Mouse (Mus musculus): Measurements from ENCODE around the gene Tom1l2.
A peak's percentile ranks its signal among the peaks of the same experiment; 100 is the strongest.

Tom1l2 gene

GRCm38 (mm10) chr11:60231951-60232350 is 120.8 kb downstream of the Tom1l2 start:
- no peak for DNase-seq (ENCODE audit: low read depth, low spot score)

- no peak for DNase-seq (ENCODE audit: low read depth, low spot score)
Measured at GRCm38 (mm10) chr11:60231326-60231725, 121.4 kb downstream of the Tom1l2 start.

- DNase-seq (ENCODE audit: low read depth, low spot score): no peak
Measured at GRCm38 (mm10) chr11:60230512-60230911, 122.2 kb downstream of the Tom1l2 start.

DNA sequence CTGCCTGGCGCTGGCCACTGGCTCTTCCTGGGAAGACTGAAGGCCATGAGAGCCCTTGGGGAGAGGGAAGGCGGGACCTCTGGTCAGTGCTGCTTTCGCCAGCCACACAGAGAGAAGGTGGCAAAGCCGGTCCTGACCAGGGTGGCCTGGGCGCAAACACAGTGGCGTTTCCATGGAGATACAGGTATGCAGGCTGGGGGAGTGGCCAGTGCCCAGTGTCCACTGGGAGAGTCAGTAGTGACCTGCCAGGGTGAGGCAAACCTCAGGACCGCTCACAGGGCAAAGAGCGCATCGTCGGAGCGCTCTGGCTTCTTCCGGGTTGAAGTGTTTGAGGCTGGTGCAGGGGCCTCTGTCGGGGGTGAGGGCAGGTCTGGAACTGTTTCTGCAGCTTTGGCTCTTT is 122.9 kb downstream of the Tom1l2 start:
- no peak for DNase-seq (ENCODE audit: low read depth, low spot score)

GRCm38 (mm10) chr11:60228525-60228924 is 124.2 kb downstream of the Tom1l2 start:
- no peak for DNase-seq (ENCODE audit: low read depth, low spot score)

DNA sequence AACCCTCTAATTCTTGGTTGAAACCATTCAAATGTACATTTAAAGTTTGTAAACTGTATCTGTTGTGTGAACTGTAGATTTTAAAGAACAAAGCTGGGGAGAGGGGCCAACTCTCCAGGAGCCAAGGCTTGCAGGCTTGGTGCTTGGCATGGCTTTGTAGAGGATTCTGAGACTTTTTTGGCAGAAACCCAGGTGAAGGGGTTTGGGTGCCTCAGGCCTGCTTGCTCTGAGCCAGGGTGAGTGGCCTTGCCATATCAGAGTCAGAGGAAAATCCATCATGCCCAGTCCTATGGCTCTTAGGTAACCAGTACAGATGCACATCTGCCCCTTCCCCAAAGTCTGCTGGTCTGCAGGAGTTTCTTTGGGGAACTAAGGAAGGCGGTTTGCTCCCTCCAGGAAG is 126.8 kb downstream of the Tom1l2 start:
- no peak for DNase-seq (ENCODE audit: low read depth, low spot score)

- no peak for DNase-seq (ENCODE audit: low read depth, low spot score)
Measured at GRCm38 (mm10) chr11:60224676-60225075, 128.0 kb downstream of the Tom1l2 start.

- DNase-seq (ENCODE audit: low read depth, low spot score): peak; percentile 95
Measured at GRCm38 (mm10) chr11:60222469-60223236, 130.1 kb downstream of the Tom1l2 start, which contains the start of gene Srebf1. Gene Srebf1 (minus strand): TSS chr11:60222581.

DNA sequence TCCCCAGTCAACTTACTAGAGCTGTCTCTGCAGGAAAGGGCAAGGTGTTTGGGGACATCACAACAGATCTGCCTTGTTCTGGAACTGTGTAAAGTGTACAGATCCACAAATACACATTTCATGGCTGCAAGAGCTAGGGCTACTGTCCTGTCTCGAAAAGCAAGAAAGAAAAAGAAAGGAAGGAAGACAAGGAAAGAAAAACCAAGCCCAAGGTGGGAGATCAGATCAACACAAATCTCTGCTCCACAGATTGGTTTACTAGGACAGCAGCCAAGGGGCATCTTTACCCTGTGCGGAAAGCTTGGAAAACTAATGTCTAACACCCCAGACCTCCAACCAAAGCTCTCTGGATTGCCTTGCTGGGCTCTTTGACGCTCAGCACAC is 130.6 kb downstream of the Tom1l2 start:
- no peak for DNase-seq (ENCODE audit: low read depth, low spot score)

DNA sequence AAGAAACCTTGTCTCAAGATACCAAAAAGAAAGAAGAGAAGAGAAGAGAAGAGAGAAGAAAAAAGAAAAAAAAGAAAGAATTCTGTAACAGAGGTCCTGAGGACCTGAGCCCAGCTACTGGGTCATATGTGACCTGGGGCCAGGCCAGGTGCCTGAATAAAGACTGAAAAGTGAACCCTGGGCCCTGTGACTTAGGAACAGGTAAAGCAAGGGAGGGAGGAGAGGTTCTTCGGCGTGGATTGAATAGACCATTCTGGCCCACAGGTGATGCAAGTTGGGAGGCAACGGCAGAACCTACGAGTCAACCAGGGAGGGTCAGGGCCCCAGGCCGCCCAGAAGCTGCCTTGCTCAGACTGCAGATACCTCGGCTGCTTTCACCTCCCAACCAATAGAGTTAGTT is 131.3 kb downstream of the Tom1l2 start:
- no peak for DNase-seq (ENCODE audit: low read depth, low spot score)

GRCm38 (mm10) chr11:60220291-60220804 is 132.4 kb downstream of the Tom1l2 start:
- DNase-seq (ENCODE audit: low read depth, low spot score): peak; percentile 73

DNA sequence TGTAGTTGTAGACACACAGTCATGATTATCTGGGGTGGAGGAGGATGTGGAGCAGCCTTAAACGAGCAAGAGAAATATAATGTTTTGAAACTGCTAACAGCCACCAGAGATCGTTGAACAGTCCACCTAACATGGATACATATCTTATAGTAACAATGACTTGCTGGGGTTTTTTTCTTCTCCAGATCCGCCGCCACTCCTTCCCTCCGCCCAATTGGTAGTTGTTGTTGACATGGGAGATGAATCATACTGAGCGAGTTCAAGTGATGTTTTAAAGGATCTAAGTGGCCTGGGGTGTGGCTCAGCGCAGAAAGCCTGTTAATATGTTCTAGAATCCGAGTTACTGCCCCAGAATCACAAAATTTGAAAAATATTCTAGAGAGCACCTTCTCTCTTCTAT is 133.1 kb downstream of the Tom1l2 start:
- DNase-seq (ENCODE audit: low read depth, low spot score): no peak

DNA sequence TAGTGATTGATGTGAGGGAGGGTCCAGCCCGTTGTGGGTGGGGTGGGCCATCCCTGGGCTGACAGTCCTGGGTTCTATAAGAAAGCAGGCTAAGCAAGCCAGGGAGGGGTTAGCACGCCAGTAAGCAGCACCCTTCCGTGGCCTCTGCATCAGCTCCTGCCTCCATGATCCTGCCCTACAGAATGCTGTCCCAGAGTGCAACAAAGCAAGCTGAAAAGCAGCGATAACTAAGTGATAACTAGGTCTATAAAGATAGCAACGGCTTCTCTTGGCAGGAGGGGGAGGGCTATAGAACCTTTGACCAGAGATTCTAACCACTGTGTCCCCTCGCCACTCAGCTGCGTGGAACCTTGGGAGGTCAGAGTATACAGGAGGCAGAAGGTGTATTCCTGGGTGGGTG is 135.2 kb downstream of the Tom1l2 start:
- DNase-seq (ENCODE audit: low read depth, low spot score): no peak

DNA sequence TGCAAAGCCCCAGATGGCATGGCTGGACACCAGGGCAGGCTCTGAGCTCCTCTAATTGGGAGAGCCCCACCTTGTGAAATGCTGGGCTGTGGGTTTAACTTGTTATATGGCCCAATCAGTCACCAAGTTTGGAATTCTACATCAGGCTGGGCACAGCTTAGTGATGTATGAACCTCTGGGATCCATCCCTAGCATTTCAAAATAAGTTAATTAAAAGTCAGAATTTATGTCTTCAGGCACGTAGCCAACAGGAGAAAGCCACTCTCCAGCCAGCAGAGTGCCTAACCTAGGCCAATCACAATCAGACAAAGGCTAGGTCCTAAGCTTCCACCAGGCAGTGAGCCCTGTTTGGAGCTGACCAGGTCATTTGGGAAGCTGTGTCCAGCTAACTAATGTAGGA is 136.0 kb downstream of the Tom1l2 start:
- DNase-seq (ENCODE audit: low read depth, low spot score): no peak

- DNase-seq (ENCODE audit: low read depth, low spot score): no peak
Measured at GRCm38 (mm10) chr11:60213266-60213665, 139.4 kb downstream of the Tom1l2 start.

DNA sequence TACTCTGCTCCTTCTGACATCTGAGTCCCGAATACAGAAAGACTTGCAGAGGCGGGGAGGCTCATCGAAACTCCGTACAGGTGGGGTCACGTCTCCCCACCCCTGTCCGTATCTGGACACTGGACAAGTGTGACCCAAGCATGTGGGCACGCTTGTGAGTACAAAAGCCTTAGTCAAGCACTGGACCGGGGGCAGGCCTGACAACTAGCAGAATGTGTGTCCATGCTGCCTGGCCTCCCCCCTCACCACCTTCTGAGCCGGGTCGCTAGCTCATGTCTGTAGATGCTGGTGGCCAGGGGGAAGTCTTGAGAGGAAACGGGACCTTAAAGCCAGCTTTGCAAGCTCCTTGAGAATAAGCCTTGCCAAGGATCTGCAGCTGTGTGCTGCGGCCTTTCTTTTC is 140.9 kb downstream of the Tom1l2 start:
- no peak for DNase-seq (ENCODE audit: low read depth, low spot score)

DNA sequence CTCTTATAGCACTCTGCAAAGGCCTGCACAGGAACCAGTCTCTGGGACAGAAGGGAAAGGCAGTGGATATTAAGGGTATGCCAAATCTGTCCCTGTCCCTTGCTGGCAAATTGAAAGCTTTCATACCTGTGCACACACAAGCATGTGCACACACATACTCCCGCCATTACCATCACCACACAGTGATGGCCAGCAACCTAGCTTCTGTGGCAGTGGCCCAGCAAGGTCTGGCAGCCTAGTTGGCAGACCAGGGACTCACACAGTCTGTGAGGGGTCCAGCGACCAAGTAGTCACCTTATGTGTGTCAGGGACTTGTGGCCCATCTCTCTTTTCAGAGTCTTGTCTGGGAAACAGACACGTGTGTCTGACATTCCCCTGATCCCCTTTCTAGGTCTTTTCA is 141.6 kb downstream of the Tom1l2 start:
- DNase-seq (ENCODE audit: low read depth, low spot score): no peak

DNA sequence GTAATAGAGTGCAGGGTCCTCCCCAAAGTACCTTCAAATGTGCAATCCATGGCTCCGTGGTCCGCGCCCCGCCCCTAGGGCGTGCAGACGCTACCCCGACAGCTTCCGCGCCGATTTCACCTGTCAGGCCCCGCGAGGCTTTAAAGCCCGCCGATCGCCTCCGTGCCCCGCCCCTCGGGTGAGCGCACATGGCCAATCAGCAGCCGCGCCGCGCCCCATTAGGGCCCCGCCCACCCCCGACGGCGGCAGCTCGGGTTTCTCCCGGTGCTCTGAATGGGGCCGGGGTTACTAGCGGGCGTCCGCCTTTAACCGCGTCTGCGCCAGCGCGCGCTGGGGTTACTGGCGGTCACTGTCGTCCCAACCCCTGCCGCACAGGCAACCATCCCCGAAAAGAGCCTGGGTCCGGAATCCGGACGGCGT is 142.4 kb downstream of the Tom1l2 start:
- peak; percentile 97 for DNase-seq (ENCODE audit: low read depth, low spot score)

DNA sequence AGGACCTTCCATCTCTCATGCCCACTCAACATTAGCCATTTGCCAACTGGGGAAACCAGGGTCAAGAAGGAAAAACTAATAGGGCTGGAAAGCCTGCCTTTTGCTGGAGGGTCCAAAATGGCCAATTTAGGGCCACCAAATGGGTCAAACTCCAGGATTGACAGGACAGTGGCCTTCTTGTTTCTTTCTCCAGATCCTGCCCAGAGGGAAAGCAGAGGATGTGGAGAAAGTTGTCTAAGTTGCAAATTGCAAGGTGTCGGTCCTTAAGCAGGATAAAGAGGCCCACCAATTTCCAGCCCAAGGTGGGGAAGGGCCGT is 142.8 kb downstream of the Tom1l2 start:
- DNase-seq (ENCODE audit: low read depth, low spot score): no peak

- no peak for DNase-seq (ENCODE audit: low read depth, low spot score)
Measured at GRCm38 (mm10) chr11:60209217-60209932, 143.3 kb downstream of the Tom1l2 start.

DNA sequence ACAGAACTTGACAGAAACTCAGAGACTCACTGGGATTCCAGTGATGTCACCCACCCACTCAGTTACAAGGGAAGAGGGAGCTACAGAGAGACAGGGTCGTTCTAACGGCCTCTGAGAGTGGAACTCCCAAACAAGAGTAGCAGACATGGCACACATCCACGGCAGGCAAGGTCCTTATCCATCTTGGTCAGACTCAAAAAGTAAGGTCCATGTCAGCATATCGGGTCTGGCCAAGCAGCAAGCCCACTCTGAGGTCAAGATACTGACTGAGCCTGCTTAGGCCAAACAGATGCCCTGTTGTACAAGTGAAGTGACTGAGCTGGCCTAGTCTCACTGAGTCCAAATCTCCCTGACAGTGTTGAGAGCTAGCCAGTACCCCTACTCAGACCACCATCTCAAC is 144.0 kb downstream of the Tom1l2 start:
- no peak for DNase-seq (ENCODE audit: low read depth, low spot score)

DNA sequence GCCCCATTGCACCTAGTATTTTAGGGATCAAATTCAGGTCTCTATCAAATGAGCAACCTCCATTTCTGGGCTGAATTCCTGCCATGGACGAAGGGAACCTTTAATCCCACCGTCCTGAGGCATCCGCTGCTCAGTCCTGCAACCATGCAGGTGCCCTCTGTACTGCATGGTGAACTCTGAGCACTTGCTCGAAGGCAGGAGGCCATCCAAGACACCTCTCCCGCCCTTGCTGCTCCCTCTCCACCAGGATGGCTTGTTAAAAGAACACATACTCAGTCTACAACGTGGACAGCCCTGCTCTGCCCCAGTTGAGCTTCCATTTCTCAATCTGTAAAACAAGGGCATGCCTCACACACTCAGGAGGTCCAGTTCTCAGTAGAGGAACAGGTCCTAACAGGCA is 144.5 kb downstream of the Tom1l2 start:
- DNase-seq (ENCODE audit: low read depth, low spot score): no peak

- no peak for DNase-seq (ENCODE audit: low read depth, low spot score)
Measured at GRCm38 (mm10) chr11:60206207-60206606, 146.5 kb downstream of the Tom1l2 start.

Measured in WW6 (cell line).